ENCODE assay signal across 17 mouse cellular contexts in the genomic region with DNA sequence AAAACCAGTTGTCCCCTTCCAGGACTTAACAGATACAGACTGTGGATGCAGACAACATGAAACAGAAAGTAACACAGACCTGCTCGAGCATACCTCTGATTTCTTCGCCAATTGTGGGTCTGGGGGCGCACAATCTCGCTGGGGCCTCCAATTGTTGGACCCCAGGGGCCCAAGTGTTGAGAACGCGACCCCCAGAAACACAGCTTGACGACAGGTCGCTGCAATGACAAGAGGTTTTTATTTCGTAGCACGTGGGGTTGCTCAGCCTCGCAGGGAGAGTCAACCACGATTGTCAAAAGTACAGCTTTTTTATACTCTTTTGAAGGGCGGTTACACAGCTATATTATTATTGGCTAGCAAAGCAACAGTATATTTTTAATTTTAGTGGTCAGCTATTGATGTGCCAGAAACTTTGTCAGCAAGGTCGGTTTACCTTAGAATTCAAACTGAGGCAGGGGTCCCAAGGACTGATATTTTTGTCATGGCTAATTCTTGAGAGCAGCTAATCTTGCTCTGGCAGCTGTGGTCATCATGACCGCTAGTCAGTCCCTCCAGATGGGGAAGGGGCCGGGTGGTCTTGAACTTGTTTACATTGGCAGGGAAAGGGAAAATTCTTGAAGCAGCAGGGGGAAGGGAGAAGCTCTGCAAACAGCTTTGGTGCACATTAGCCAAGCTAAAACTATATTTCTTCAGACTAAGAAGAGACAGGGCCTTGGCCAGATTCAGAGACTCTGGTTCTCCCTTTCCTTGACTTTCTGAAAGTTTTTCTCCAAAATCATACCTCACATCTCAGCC. TPM values are rescaled to one million over a fixed set of nuclear protein-coding genes. Genes with fewer than 3 reads are reported as not detected.
DNase-seq lines count a peak whose midpoint lies in the region; ATAC-seq and TF ChIP-seq lines count a peak whose summit lies in the region.
"Had no signal": no experiment of that assay in that cellular context is flagged by ENCODE, and none has a peak within 500 bp of the region (broad histone marks: within the 10 kb centered on the region; RNA-seq: fewer than 3 reads in every experiment).

No protein-coding gene starts in this region.

- DNase-seq in heart, postnatal 36 days, result no peak
- no peak for DNase-seq in limb, embryonic 10.5 days (ENCODE audit: low spot score)
- DNase-seq in intestine, embryonic 14.5 days (ENCODE audit: low spot score), result no peak
- no peak for DNase-seq in hindbrain, embryonic 10.5 days (ENCODE audit: low spot score)
- DNase-seq: cerebellum, adult 11 months; right cerebral cortex, adult 18-20 months; thymus, adult 2 months had no signal

- H3ac ChIP-seq in myocyte (ENCODE audit: control insufficient read depth, insufficient read length), result no peak overlapping the region

- H3K9me3 ChIP-seq in heart, embryonic 13.5 days, result no peaks in the 10 kb centered on the region
- H3K9me3 ChIP-seq in limb, embryonic 13.5 days, result peaks cover 3% of the 10 kb centered on the region; the same call in 1 of the 2 replicates
- H3K9me3 ChIP-seq in limb, embryonic 10.5 days (replicated peaks), result no peaks in the 10 kb centered on the region; the same call in 1 of the 2 replicates
- no peaks in the 10 kb centered on the region; the same call in 1 of the 2 replicates for H3K9me3 ChIP-seq in intestine, embryonic 14.5 days (ENCODE audit: control insufficient read depth, low read length)
- H3K9me3 ChIP-seq in hindbrain, embryonic 10.5 days, result no peaks in the 10 kb centered on the region
- H3K9me3 ChIP-seq in liver, embryonic 12.5 days (replicated peaks), result no peaks in the 10 kb centered on the region
- H3K9me3 ChIP-seq: embryonic facial prominence, embryonic 12.5 days had no signal

- H3K4me1 ChIP-seq in heart, embryonic 13.5 days, result no peaks in the 10 kb centered on the region
- H3K4me1 ChIP-seq in limb, embryonic 13.5 days, result no peaks in the 10 kb centered on the region; the same call in 1 of the 2 replicates
- no peaks in the 10 kb centered on the region for H3K4me1 ChIP-seq in limb, embryonic 10.5 days
- peaks cover 17% of the 10 kb centered on the region for H3K4me1 ChIP-seq in intestine, embryonic 14.5 days (replicated peaks; ENCODE audit: control insufficient read depth, insufficient read depth, low read length)
- peaks cover 13% of the 10 kb centered on the region for H3K4me1 ChIP-seq in hindbrain, embryonic 10.5 days (replicated peaks)
- H3K4me1 ChIP-seq in liver, embryonic 12.5 days, result no peaks in the 10 kb centered on the region
- H3K4me1 ChIP-seq: embryonic facial prominence, embryonic 12.5 days had no signal

- 73% methylated on average over 16 of the region's 16 CpGs for WGBS in heart, embryonic 13.5 days
- 79% methylated on average over 16 of the region's 16 CpGs for WGBS in limb, embryonic 13.5 days
- 89% methylated on average over 16 of the region's 16 CpGs for WGBS in limb, embryonic 10.5 days
- WGBS in intestine, embryonic 14.5 days, result 80% methylated on average over 16 of the region's 16 CpGs
- WGBS in hindbrain, embryonic 10.5 days, result 85% methylated on average over 16 of the region's 16 CpGs
- 69% methylated on average over 16 of the region's 16 CpGs for WGBS in liver, embryonic 12.5 days (ENCODE audit: insufficient replicate concordance)

- intact Hi-C loops in heart, postnatal 36 days (cut with DNase I), result no loop called here

- H3K27ac ChIP-seq in heart, embryonic 13.5 days (replicated peaks), result peak overlapping the region; percentile 32; the same call in 1 of the 2 replicates
- H3K27ac ChIP-seq in limb, embryonic 13.5 days, result peak overlapping the region; percentile 16; the same call in 1 of the 2 replicates
- H3K27ac ChIP-seq in limb, embryonic 10.5 days, result no peak overlapping the region
- H3K27ac ChIP-seq in intestine, embryonic 14.5 days (ENCODE audit: low read depth), result peak overlapping the region; percentile 54; the same call in 1 of the 2 replicates
- no peak overlapping the region for H3K27ac ChIP-seq in hindbrain, embryonic 10.5 days
- no peak overlapping the region for H3K27ac ChIP-seq in liver, embryonic 12.5 days
- H3K27ac ChIP-seq: embryonic facial prominence, embryonic 12.5 days had no signal

- no peaks in the 10 kb centered on the region for H3K79me2 ChIP-seq in myocyte (ENCODE audit: control insufficient read depth, insufficient read depth)

- TF ChIP-seq POLR2A in myocyte (IDR thresholded peaks at IDR 0.05; ENCODE audit: insufficient read length, low read depth), result no peak

- no peaks in the 10 kb centered on the region for H3K36me3 ChIP-seq in heart, embryonic 13.5 days
- no peaks in the 10 kb centered on the region for H3K36me3 ChIP-seq in limb, embryonic 13.5 days
- H3K36me3 ChIP-seq in limb, embryonic 10.5 days, result no peaks in the 10 kb centered on the region
- H3K36me3 ChIP-seq in intestine, embryonic 14.5 days (ENCODE audit: control insufficient read depth, insufficient read depth, low read length), result 0 out of 2 replicates have a peak, but pooled peaks cover 3% of the 10 kb centered on the region
- no peaks in the 10 kb centered on the region for H3K36me3 ChIP-seq in myocyte (ENCODE audit: control insufficient read depth, insufficient read depth)
- no peaks in the 10 kb centered on the region for H3K36me3 ChIP-seq in hindbrain, embryonic 10.5 days
- no peaks in the 10 kb centered on the region for H3K36me3 ChIP-seq in liver, embryonic 12.5 days
- H3K36me3 ChIP-seq: embryonic facial prominence, embryonic 12.5 days had no signal

- H3K4me2 ChIP-seq in heart, embryonic 13.5 days, result no peak overlapping the region
- no peak overlapping the region for H3K4me2 ChIP-seq in limb, embryonic 13.5 days (replicated peaks)
- H3K4me2 ChIP-seq in intestine, embryonic 14.5 days (ENCODE audit: low read length), result no peak overlapping the region
- peak overlapping the region; percentile 55 for H3K4me2 ChIP-seq in myocyte (ENCODE audit: low read depth)
- no peak overlapping the region for H3K4me2 ChIP-seq in liver, embryonic 12.5 days
- H3K4me2 ChIP-seq: embryonic facial prominence, embryonic 12.5 days had no signal

- H3K9ac ChIP-seq in heart, embryonic 13.5 days, result no peak overlapping the region; the same call in 1 of the 2 replicates
- 0 out of 2 replicates have a peak overlapping the region, but pooled peaks have one; percentile 31 for H3K9ac ChIP-seq in limb, embryonic 13.5 days
- H3K9ac ChIP-seq in intestine, embryonic 14.5 days (ENCODE audit: low read length), result 0 out of 2 replicates have a peak overlapping the region, but pooled peaks have one; percentile 5
- H3K9ac ChIP-seq in liver, embryonic 12.5 days, result no peak overlapping the region
- H3K9ac ChIP-seq: embryonic facial prominence, embryonic 12.5 days had no signal

- H3K4me3 ChIP-seq in heart, embryonic 13.5 days, result no peak overlapping the region
- H3K4me3 ChIP-seq in limb, embryonic 13.5 days, result no peak overlapping the region
- no peak overlapping the region for H3K4me3 ChIP-seq in limb, embryonic 10.5 days
- H3K4me3 ChIP-seq in intestine, embryonic 14.5 days (ENCODE audit: low read depth, low read length), result no peak overlapping the region
- H3K4me3 ChIP-seq in myocyte, result no peak overlapping the region
- no peak overlapping the region for H3K4me3 ChIP-seq in hindbrain, embryonic 10.5 days
- no peak overlapping the region for H3K4me3 ChIP-seq in liver, embryonic 12.5 days
- H3K4me3 ChIP-seq: embryonic facial prominence, embryonic 12.5 days had no signal

- ATAC-seq in heart, embryonic 13.5 days (ENCODE audit: extremely low read depth, insufficient number of reproducible peaks, low FRiP score, low TSS enrichment), result no peak
- no peak for ATAC-seq in limb, embryonic 13.5 days (ENCODE audit: low FRiP score, low read depth)
- ATAC-seq in intestine, embryonic 14.5 days (replicated peaks; ENCODE audit: low FRiP score, low TSS enrichment, low read depth), result no peak
- ATAC-seq in liver, embryonic 12.5 days, result no peak

- H3K27me3 ChIP-seq in heart, embryonic 13.5 days (replicated peaks), result no peaks in the 10 kb centered on the region
- H3K27me3 ChIP-seq in limb, embryonic 13.5 days, result no peaks in the 10 kb centered on the region
- no peaks in the 10 kb centered on the region for H3K27me3 ChIP-seq in limb, embryonic 10.5 days (ENCODE audit: low read depth, poor library complexity, severe bottlenecking)
- H3K27me3 ChIP-seq in intestine, embryonic 14.5 days (replicated peaks; ENCODE audit: control insufficient read depth, insufficient read depth, low read length), result no peaks in the 10 kb centered on the region
- H3K27me3 ChIP-seq in myocyte (ENCODE audit: control insufficient read depth, insufficient read depth, insufficient read length), result no peaks in the 10 kb centered on the region
- no peaks in the 10 kb centered on the region for H3K27me3 ChIP-seq in hindbrain, embryonic 10.5 days (ENCODE audit: insufficient read depth, poor library complexity, severe bottlenecking)
- H3K27me3 ChIP-seq in liver, embryonic 12.5 days (replicated peaks), result no peaks in the 10 kb centered on the region
- H3K27me3 ChIP-seq: embryonic facial prominence, embryonic 12.5 days had no signal

RNA-seq across cellular contexts. Expression of gene Gbgt1, which starts 0.7 kb away (rescaled TPM):
- polyA plus RNA-seq in heart, embryonic 13.5 days (2015; fragmentation: Nextera tagmentation; extraction: Ambion mirVana), result 0.25 and 0.47 TPM in 2 replicates
- 1 to 10 TPM; 2.6 to 3.7 TPM for total RNA-seq in heart, postnatal 36 days (2021)
- polyA plus RNA-seq in limb, embryonic 13.5 days (2015; fragmentation: Nextera tagmentation; extraction: Ambion mirVana), result 0.94 and 0.95 TPM in 2 replicates
- not detected in 2 replicates for polyA plus RNA-seq in limb, embryonic 10.5 days (2016; fragmentation: Nextera tagmentation; extraction: Ambion mirVana)
- polyA plus RNA-seq in intestine, embryonic 14.5 days (2014; fragmentation: Nextera tagmentation; extraction: Ambion mirVana), result 4.7 and 5.2 TPM in 2 replicates
- polyA plus RNA-seq in myocyte (2012; fragmentation: generic; extraction: Trizol), result not detected
- 0.14 TPM in 1 of 2 replicates, not detected in the other for polyA plus RNA-seq in hindbrain, embryonic 10.5 days (2016; fragmentation: Nextera tagmentation; extraction: Ambion mirVana)
- polyA plus RNA-seq in liver, embryonic 12.5 days (2016; fragmentation: Nextera tagmentation; extraction: Ambion mirVana), result 0.37 and 0.39 TPM in 2 replicates
- total RNA-seq: neutrophil, adult 5-6 weeks had no signal
- polyA plus RNA-seq: C2C12; heart, embryonic 14.5 days had no signal

RNA-seq across cellular contexts. Expression of gene Gm10134, which starts 9.9 kb away (rescaled TPM):
- 1.1 and 1.6 TPM in 2 replicates for polyA plus RNA-seq in heart, embryonic 13.5 days (2015; fragmentation: Nextera tagmentation; extraction: Ambion mirVana)
- total RNA-seq in heart, postnatal 36 days (2021), result 1 to 10 TPM in 1 of 2 experiments, under 1 TPM in 1; 0.84 to 1.3 TPM
- polyA plus RNA-seq in limb, embryonic 13.5 days (2015; fragmentation: Nextera tagmentation; extraction: Ambion mirVana), result 1.4 and 2.5 TPM in 2 replicates
- not detected in 2 replicates for polyA plus RNA-seq in limb, embryonic 10.5 days (2016; fragmentation: Nextera tagmentation; extraction: Ambion mirVana)
- polyA plus RNA-seq in intestine, embryonic 14.5 days (2014; fragmentation: Nextera tagmentation; extraction: Ambion mirVana), result 6.4 and 15.5 TPM in 2 replicates
- not detected for polyA plus RNA-seq in myocyte (2012; fragmentation: generic; extraction: Trizol)
- polyA plus RNA-seq in hindbrain, embryonic 10.5 days (2016; fragmentation: Nextera tagmentation; extraction: Ambion mirVana), result 0.70 TPM in 1 of 2 replicates, not detected in the other
- polyA plus RNA-seq in liver, embryonic 12.5 days (2016; fragmentation: Nextera tagmentation; extraction: Ambion mirVana), result 0.64 and 0.71 TPM in 2 replicates
- total RNA-seq: liver, adult 2 months; monocyte, adult 5-6 weeks; neutrophil, adult 5-6 weeks had no signal
- polyA plus RNA-seq: C2C12; liver, adult 2 months had no signal

RNA-seq across cellular contexts. Expression of gene Ralgds, which starts 16.9 kb away (rescaled TPM):
- polyA plus RNA-seq in heart, embryonic 13.5 days (2015; fragmentation: Nextera tagmentation; extraction: Ambion mirVana), result 19.2 and 20.3 TPM in 2 replicates
- total RNA-seq in heart, postnatal 36 days (2021), result 10 to 100 TPM; 13.3 to 13.6 TPM
- polyA plus RNA-seq in limb, embryonic 13.5 days (2015; fragmentation: Nextera tagmentation; extraction: Ambion mirVana), result 45.1 and 53.8 TPM in 2 replicates
- polyA plus RNA-seq in limb, embryonic 10.5 days (2016; fragmentation: Nextera tagmentation; extraction: Ambion mirVana), result 46.7 and 58.9 TPM in 2 replicates
- 38.7 and 40.6 TPM in 2 replicates for polyA plus RNA-seq in intestine, embryonic 14.5 days (2014; fragmentation: Nextera tagmentation; extraction: Ambion mirVana)
- polyA plus RNA-seq in myocyte (2012; fragmentation: generic; extraction: Trizol), result 24.2 TPM
- polyA plus RNA-seq in hindbrain, embryonic 10.5 days (2016; fragmentation: Nextera tagmentation; extraction: Ambion mirVana), result 48.5 and 67.5 TPM in 2 replicates
- 4.3 and 5.5 TPM in 2 replicates for polyA plus RNA-seq in liver, embryonic 12.5 days (2016; fragmentation: Nextera tagmentation; extraction: Ambion mirVana)

RNA-seq across cellular contexts. Expression of gene Mrps2, which starts 28.1 kb away (rescaled TPM):
- polyA plus RNA-seq in heart, embryonic 13.5 days (2015; fragmentation: Nextera tagmentation; extraction: Ambion mirVana), result 46.0 and 48.5 TPM in 2 replicates
- total RNA-seq in heart, postnatal 36 days (2021), result 10 to 100 TPM; 38.2 to 41.8 TPM
- 59.4 and 60.0 TPM in 2 replicates for polyA plus RNA-seq in limb, embryonic 13.5 days (2015; fragmentation: Nextera tagmentation; extraction: Ambion mirVana)
- polyA plus RNA-seq in limb, embryonic 10.5 days (2016; fragmentation: Nextera tagmentation; extraction: Ambion mirVana), result 70.3 and 75.9 TPM in 2 replicates
- 64.4 and 69.1 TPM in 2 replicates for polyA plus RNA-seq in intestine, embryonic 14.5 days (2014; fragmentation: Nextera tagmentation; extraction: Ambion mirVana)
- polyA plus RNA-seq in myocyte (2012; fragmentation: generic; extraction: Trizol), result 32.4 TPM
- polyA plus RNA-seq in hindbrain, embryonic 10.5 days (2016; fragmentation: Nextera tagmentation; extraction: Ambion mirVana), result 61.7 and 63.1 TPM in 2 replicates
- polyA plus RNA-seq in liver, embryonic 12.5 days (2016; fragmentation: Nextera tagmentation; extraction: Ambion mirVana), result 39.8 and 41.0 TPM in 2 replicates

RNA-seq across cellular contexts. Expression of gene 1700007K13Rik, which starts 29.9 kb away (rescaled TPM):
- 0.31 TPM in 1 of 2 replicates, not detected in the other for polyA plus RNA-seq in heart, embryonic 13.5 days (2015; fragmentation: Nextera tagmentation; extraction: Ambion mirVana)
- not detected for total RNA-seq in heart, postnatal 36 days (2021)
- polyA plus RNA-seq in limb, embryonic 13.5 days (2015; fragmentation: Nextera tagmentation; extraction: Ambion mirVana), result 0.32 and 0.48 TPM in 2 replicates
- 0.25 and 0.61 TPM in 2 replicates for polyA plus RNA-seq in limb, embryonic 10.5 days (2016; fragmentation: Nextera tagmentation; extraction: Ambion mirVana)
- 0.28 TPM in 1 of 2 replicates, not detected in the other for polyA plus RNA-seq in intestine, embryonic 14.5 days (2014; fragmentation: Nextera tagmentation; extraction: Ambion mirVana)
- polyA plus RNA-seq in myocyte (2012; fragmentation: generic; extraction: Trizol), result 0.43 TPM
- polyA plus RNA-seq in hindbrain, embryonic 10.5 days (2016; fragmentation: Nextera tagmentation; extraction: Ambion mirVana), result 2.3 and 3.6 TPM in 2 replicates
- not detected in 2 replicates for polyA plus RNA-seq in liver, embryonic 12.5 days (2016; fragmentation: Nextera tagmentation; extraction: Ambion mirVana)
- total RNA-seq: monocyte, adult 5-6 weeks; neutrophil, adult 5-6 weeks had no signal
- polyA plus RNA-seq: heart, embryonic 14.5 days; liver, adult 2 months; thymus, adult 2 months had no signal

Comparison
In these comparisons a context has a peak if more than half of its experiments do, and no peak if none do; other contexts are left out.
1. H3K27ac ChIP-seq: peak in heart, embryonic 13.5 days (single experiment), limb, embryonic 13.5 days (single experiment) and intestine, embryonic 14.5 days (single experiment); none in limb, embryonic 10.5 days (single experiment), hindbrain, embryonic 10.5 days (single experiment) and liver, embryonic 12.5 days (single experiment).
2. H3K9ac ChIP-seq: peak in limb, embryonic 13.5 days (single experiment) and intestine, embryonic 14.5 days (single experiment); none in heart, embryonic 13.5 days (single experiment) and liver, embryonic 12.5 days (single experiment).